Mouse (Mus musculus) E14TG2a.4 (cell line): ENCODE measurements around the gene Utrn.

ENCODE experiments used
- CTCF ChIP-seq: conservative IDR thresholded peaks from 2 replicates; pipeline ENCODE4 v1.5.1; 2014; ENCODE audit warnings: low read length
- NANOG ChIP-seq: IDR thresholded peaks from 2 replicates; pipeline ENCODE4 v1.6.1; 2014; ENCODE audit warnings: borderline replicate concordance, low read length, mixed read lengths
- POU5F1 ChIP-seq: IDR thresholded peaks from 2 replicates; pipeline ENCODE4 v1.6.1; 2014; ENCODE audit warnings: low read length, borderline replicate concordance

- TF ChIP-seq CTCF (no peak), POU5F1 (no peak), NANOG (no peak)
Observed at GRCm38 (mm10) chr10:12587318-12587717, 281.8 kb downstream of the Utrn start.
